Mouse (Mus musculus) right cerebral cortex, adult 2 months (tissue): ENCODE data around the gene Add3.
"Not testable (repeated sequence)": the region's sequence is repeated elsewhere in the genome, so short reads cannot be mapped to it uniquely, and the experiment has no call there.

Experiments used
- DNase-seq, 2 experiments: peaks; one replicate each; pipeline ENCODE4 v3.0.0; 2021 to 2022; ENCODE audit warnings: low spot score in 2 of 2

Add3 gene

GRCm38 (mm10) chr19:53193964-53194582 lies 53.8 kb downstream of the Add3 start:
- DNase-seq = peak; percentile 32 to 40

DNA sequence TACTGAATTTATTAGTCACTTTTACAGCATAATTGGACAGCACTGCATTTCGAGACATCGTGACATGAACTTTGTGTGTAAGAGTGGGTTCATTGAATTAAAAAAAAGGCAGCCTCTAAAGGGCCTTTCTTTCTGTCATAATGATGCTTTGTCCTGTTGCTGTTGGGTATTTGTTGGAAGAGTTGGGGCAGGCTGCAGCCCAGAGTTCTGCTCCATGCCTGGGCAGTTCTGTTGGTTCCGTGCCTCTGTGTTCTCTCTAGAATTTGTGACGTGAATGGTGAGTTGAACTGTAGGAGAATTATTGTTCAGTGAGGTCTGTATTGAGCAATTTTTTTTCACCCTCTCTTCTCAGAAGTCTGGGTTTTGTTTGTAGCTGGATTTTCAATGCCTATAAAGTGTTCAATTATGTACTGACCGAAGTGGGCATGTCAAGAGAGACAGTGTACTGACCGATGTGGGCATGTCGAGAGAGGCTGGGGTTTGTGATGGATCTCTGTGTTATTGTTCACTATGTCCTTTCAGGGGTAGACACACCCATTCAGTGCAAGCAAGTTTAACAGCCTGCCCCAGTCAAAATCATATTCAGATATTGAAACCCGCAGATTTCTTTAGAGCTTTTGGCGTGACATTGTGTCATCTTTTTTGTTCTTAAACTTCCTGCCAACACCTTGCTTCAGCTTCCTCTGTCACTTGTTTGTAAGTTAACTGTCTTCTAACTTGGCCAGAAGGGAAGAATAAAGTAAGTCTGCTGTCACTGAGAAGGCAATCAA lies 54.7 kb downstream of the Add3 start:
- DNase-seq = no peak

DNA sequence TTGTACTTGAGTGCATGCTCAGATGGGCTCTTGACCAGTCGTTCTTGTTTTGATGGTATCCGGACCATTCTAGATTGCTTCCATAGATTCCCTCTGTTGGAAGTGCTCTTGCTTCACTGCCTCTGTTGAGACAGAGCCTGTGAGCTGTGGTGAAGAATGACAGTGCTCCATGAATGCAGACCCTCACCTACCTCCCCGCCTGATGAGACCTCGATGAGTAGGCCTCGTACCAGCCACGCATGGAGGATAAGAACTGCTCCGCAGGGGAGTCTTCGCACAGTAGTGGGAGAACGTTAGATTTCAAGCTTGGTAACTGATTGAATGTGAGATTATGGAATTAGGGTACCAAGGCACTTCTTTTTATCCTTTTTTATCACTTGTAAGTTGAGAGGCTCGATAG lies 56.7 kb downstream of the Add3 start:
- DNase-seq = no peak

GRCm38 (mm10) chr19:53197766-53198165 lies 57.5 kb downstream of the Add3 start:
- DNase-seq = no peak

GRCm38 (mm10) chr19:53198706-53199572 lies 58.7 kb downstream of the Add3 start:
- no peak for DNase-seq

GRCm38 (mm10) chr19:53199711-53200110 lies 59.5 kb downstream of the Add3 start:
- DNase-seq = no peak

- DNase-seq = no peak
These were observed 61.9 kb downstream of the Add3 start for GRCm38 (mm10) chr19:53202116-53202515.

DNA sequence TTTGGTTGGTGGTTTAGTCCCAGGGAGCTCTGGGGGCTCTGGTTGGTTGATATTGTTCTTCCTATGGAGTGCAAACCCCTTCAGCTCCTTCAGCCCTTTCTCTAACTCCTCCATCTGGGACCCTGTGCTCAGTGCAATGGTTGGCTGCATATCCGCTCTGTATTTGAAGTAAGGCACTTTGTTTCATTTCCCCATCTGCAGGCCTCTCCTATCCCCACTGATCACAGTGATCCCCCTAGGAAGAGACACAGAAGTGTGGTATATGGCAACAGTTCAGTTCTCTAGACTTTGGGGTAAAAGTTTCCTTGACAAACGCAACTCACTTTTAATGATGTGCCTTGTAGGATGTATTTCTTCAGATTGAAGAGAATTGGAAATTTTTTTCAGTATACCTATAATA lies 66.7 kb downstream of the Add3 start:
- DNase-seq = no peak

GRCm38 (mm10) chr19:53208830-53209229 lies 68.6 kb downstream of the Add3 start:
- DNase-seq = no peak

DNA sequence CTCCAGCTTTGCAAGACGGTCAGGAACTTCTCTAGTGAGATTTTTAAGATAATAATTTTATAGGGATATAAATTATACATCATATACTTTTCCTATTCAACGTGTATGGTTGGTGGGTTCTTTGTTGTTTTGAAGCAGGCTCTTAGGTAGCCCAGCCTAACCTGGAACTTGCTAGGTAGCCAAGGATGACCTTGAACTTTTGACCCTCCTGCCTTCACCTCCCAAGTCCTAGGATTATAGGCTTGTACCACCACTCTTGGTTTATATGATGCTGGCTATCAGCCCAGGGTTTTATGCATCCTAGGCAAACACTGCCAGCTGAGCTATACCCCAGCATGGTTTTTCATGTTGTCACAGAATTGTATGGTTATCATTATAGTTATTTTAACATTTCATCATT lies 70.0 kb downstream of the Add3 start:
- no peak for DNase-seq

DNA sequence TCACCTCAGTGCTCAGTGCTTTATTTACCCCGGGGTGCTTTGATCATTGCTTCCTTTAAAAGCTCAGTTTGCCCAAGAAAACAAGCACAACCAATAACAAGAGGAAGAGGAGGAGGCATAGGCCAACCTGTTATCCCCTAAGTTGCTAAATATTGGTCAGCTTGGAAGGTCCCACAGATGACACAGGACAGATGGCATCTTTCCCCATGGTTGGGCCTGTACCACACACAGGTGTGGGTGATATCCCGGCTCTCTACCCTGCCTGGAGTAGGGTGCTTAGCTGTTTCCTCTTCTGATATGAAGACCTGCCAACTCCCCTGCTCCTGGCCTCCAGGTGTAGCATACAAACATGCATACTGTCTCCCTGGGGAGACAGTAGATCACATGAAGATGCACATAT lies 75.1 kb downstream of the Add3 start:
- no peak for DNase-seq

GRCm38 (mm10) chr19:53216761-53217538 lies 76.7 kb downstream of the Add3 start:
- no peak for DNase-seq

DNA sequence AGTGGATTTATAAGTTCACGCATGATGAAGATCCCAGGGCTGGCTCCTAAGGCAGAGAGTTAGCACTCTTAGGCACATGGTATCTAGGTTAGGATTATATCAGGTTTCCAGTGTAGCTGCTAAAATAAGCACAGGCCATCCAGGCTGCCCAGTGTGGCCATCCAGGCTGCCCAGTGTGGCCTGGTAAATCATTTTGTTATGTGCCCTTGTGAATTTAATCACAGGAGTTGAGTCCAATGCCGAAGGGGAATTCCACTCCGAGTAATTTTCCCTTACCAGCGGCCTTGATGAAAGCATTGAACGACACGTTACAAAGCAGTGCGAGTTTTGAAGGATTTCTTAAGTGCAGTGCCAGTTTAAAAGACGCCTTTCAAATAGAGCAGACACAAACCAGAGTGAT lies 77.6 kb downstream of the Add3 start:
- no peak for DNase-seq

DNA sequence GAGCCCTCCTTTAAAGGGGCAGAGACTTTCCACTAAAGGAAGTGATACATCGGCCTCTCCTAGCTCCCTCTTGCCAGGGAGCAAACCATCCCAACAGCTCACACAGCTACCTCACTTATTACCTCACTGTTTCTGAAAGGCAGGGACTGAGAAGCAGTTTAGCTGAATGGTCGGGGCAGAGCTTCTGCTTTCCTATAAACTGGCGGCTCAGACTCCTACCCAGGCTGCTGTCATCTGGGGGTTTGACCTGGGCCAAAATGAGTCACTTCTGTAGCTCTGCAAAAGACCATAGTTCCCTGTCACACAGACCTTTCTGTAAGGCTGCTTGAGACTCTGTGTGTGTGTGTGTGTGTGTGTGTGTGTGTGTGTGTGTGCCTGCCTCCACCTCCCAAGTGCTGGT lies 79.1 kb downstream of the Add3 start:
- no peak for DNase-seq

GRCm38 (mm10) chr19:53221186-53221585 lies 80.9 kb downstream of the Add3 start:
- no peak for DNase-seq

DNA sequence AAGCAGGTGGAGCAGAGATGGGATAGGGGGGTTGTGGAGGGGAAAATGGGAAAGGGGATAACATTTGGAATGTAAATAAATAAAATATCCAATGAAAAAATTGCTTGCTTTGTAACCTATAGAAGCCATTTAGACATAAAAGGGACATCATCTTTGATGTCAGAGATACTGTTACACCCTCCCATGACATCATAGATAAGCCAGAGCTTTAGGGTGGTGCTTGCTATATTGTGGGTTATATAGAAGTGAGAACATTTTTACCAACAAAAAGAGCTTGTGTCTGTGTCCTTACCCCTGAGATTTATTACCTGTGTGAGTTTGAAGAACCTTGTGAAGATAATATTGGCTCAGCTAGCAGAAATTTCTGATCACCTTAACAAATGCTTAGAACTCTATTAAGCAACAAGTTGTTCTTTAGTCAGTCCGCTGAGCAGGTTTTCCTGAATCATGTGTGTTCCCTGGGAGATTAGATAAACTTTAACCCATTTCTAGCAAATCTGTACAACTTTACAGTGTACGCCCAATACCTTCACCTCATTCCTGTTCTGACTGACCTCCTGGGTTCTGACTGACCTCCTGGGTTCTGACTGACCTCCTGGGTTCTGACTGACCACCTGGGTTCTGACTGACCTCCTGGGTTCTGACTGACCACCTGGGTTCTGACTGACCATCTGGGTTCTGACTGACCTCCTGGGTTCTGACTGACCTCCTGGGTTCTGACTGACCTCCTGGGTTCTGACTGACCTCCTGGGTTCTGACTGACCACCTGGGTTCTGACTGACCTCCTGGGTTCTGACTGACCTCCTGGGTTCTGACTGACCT lies 85.2 kb downstream of the Add3 start:
- not testable (repeated sequence) for DNase-seq

GRCm38 (mm10) chr19:53226651-53227050 lies 86.4 kb downstream of the Add3 start:
- no peak for DNase-seq

GRCm38 (mm10) chr19:53228064-53228794 lies 88.0 kb downstream of the Add3 start:
- peak; percentile 22 to 54 for DNase-seq

DNA sequence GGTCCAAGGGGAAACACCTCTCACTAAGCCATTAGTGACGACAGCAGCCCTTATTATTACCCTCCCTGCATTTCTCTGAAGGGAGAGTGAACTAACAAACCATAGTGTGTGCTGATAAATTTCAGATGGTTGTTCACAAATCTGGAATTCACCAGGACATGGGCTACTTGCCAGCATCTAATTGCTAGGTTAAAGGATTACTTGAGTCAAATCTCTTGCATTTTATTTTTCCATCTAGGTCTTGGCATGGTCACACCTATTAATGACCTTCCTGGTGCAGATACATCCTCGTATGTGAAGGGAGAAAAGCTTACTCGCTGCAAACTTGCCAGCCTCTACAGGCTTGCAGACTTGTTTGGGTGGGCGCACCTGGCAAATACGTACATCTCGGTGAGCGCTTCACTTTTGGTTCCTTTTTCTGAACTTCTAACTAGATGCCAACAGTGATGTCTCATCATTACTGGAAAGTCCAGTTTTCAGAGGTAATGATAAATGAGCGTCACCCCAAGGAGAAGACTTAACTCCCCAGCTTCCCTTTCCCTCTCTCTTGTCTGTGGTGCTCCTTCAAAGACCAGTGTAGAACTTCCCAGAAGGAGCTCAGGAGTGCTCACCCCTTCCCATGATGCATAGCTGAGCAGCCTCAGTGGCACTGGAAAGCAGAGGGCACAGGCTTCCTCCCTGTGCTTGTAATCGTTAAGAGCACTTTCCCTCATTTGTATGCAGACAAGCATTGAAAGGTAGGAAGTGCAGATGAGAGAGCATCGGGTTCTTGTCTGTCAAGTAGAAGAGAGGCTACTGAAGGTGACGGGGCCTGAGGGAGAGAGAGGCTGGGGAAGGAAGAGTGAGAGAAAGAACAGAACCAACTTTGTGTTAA lies 90.9 kb downstream of the Add3 start:
- DNase-seq = no peak
